Mouse (Mus musculus): ENCODE measurements around the gene Rapgef5. TPM values are rescaled to one million over a fixed set of nuclear protein-coding genes. Genes with fewer than 3 reads are reported as not detected.

The Rapgef5 gene
- total and polyA plus RNA-seq, 3 experiments, result not detected

- DNase-seq (ENCODE audit: low read depth, low spot score), result no peak
- H3K36me3 ChIP-seq (ENCODE audit: control insufficient read depth in 1 of 2, insufficient read depth in 2 of 2, low read length in 2 of 2), result no peaks in the 10 kb centered on the region
- H3K9me3 ChIP-seq (replicated peaks; ENCODE audit: insufficient read depth, low read length), result no peaks in the 10 kb centered on the region
- no peaks in the 10 kb centered on the region for H3K79me2 ChIP-seq (ENCODE audit: control insufficient read depth, insufficient read depth, low read length, poor library complexity)
- H3K4me3 ChIP-seq (ENCODE audit: control insufficient read depth in 1 of 2, insufficient read depth in 1 of 2, low read depth in 2 of 2, low read length in 2 of 2), result no peak overlapping the region
- H3K4me1 ChIP-seq (ENCODE audit: control insufficient read depth in 1 of 2, insufficient read depth in 2 of 2, low read length in 2 of 2), result no peaks in the 10 kb centered on the region
- TF ChIP-seq SMC3 (IDR thresholded peaks at IDR 0.05; ENCODE audit: low read depth, low read length) (no peak), MXI1 (IDR thresholded peaks at IDR 0.05; ENCODE audit: low read depth, low read length) (no peak), RAD21 (IDR thresholded peaks at IDR 0.05; ENCODE audit: low read depth, low read length) (no peak), MYB (IDR thresholded peaks at IDR 0.05; ENCODE audit: low read depth, low read length) (no peak), POLR2AphosphoS5 (IDR thresholded peaks at IDR 0.05; ENCODE audit: borderline replicate concordance, low read depth, low read length) (no peak), TCF12 (IDR thresholded peaks at IDR 0.05; ENCODE audit: low read depth, low read length) (no peak), ZNF384 (IDR thresholded peaks at IDR 0.05; ENCODE audit: low read depth, low read length) (no peak), NELFE (IDR thresholded peaks at IDR 0.05; ENCODE audit: low read depth, low read length) (no peak), ZC3H11A (IDR thresholded peaks at IDR 0.05; ENCODE audit: low read depth, low read length) (no peak), ZMIZ1 (IDR thresholded peaks at IDR 0.05; ENCODE audit: low read depth, low read length) (no peak), POLR2AphosphoS2 (IDR thresholded peaks at IDR 0.05; ENCODE audit: low read length) (no peak), USF2 (IDR thresholded peaks at IDR 0.05; ENCODE audit: borderline replicate concordance in 1 of 2, insufficient read depth in 1 of 2, low read depth in 1 of 2, low read length in 2 of 2) (no peak), ETS1 (IDR thresholded peaks at IDR 0.05; ENCODE audit: low read depth, low read length) (no peak), CHD2 (IDR thresholded peaks at IDR 0.05; ENCODE audit: low read length) (no peak), TAL1 (IDR thresholded peaks at IDR 0.05; ENCODE audit: low read length) (no peak), USF1 (IDR thresholded peaks at IDR 0.05; ENCODE audit: low read depth, low read length) (no peak), SIN3A (IDR thresholded peaks at IDR 0.05; ENCODE audit: low read length) (no peak), HCFC1 (IDR thresholded peaks at IDR 0.05; ENCODE audit: low read depth, low read length) (no peak), JUND (IDR thresholded peaks at IDR 0.05; ENCODE audit: low read depth, low read length) (no peak), GABPA (IDR thresholded peaks at IDR 0.05; ENCODE audit: low read depth, low read length) (no peak)
- 0 out of 4 replicates have a peak, but pooled peaks cover 0 to 1% of the 10 kb centered on the region in 2 experiments for H3K27me3 ChIP-seq (ENCODE audit: control insufficient read depth in 1 of 2, insufficient read depth in 2 of 2, low read length in 2 of 2)
- H3K27ac ChIP-seq (ENCODE audit: control insufficient read depth, low read depth, low read length), result no peak overlapping the region
- H3K9ac ChIP-seq (ENCODE audit: control insufficient read depth, low read depth, low read length, poor library complexity, severe bottlenecking), result no peak overlapping the region
Measured at GRCm38 (mm10) chr12:117713616-117714015, 197.3 kb downstream of the Rapgef5 start.

Data from MEL (cell line).